22 mouse cellular contexts compared by ENCODE assay signal in the genomic region with DNA sequence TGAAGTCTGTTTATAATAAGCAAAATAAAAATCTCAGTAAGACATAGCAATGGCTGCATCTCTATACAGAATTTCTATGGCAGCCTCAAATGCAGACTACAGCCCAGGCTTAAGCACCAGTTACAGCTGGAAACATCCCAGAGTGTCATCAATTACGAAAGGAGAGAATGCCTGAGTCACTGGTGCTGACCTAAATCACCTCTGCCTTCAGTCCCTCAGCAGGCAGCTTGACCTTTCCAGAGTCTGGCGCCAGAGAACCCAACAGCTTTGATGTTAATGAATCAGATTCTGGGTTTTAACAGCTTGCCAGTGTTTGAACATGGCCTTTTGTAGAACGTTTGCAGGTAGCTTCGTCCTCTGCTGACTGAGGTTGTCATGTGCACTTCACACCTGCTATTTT.
DNase-seq lines count a peak whose midpoint lies in the region; ATAC-seq lines count a peak whose summit lies in the region.
"Had no signal": no experiment of that assay in that cellular context is flagged by ENCODE, and none has a peak within 500 bp of the region (broad histone marks: within the 10 kb centered on the region; RNA-seq: fewer than 3 reads in every experiment).

No protein-coding gene starts in this region.

- no peak overlapping the region for H3K4me2 ChIP-seq in neural tube, embryonic 15.5 days
- H3K4me2 ChIP-seq in intestine, embryonic 15.5 days (replicated peaks) = no peak overlapping the region
- H3K4me2 ChIP-seq: heart, embryonic 11.5 days; hindbrain, embryonic 14.5 days; lung, embryonic 14.5 days; neural tube, embryonic 12.5 days had no signal

- H3K4me1 ChIP-seq in neural tube, embryonic 15.5 days = no peaks in the 10 kb centered on the region
- no peaks in the 10 kb centered on the region for H3K4me1 ChIP-seq in intestine, embryonic 15.5 days (replicated peaks)

- H3K9ac ChIP-seq in neural tube, embryonic 15.5 days (replicated peaks) = no peak overlapping the region
- no peak overlapping the region for H3K9ac ChIP-seq in intestine, embryonic 15.5 days
- H3K9ac ChIP-seq: forebrain, postnatal 0 days; hindbrain, embryonic 14.5 days; lung, embryonic 14.5 days; neural tube, embryonic 12.5 days had no signal

- no peaks in the 10 kb centered on the region for H3K27me3 ChIP-seq in neural tube, embryonic 15.5 days (replicated peaks)
- no peaks in the 10 kb centered on the region for H3K27me3 ChIP-seq in intestine, embryonic 15.5 days (replicated peaks)
- H3K27me3 ChIP-seq: neural tube, embryonic 12.5 days had no signal

- H3K4me3 ChIP-seq in neural tube, embryonic 15.5 days (replicated peaks) = no peak overlapping the region
- H3K4me3 ChIP-seq in intestine, embryonic 15.5 days (replicated peaks) = no peak overlapping the region
- H3K4me3 ChIP-seq: neural tube, embryonic 12.5 days had no signal

- 10% methylated on average over 4 of the region's 4 CpGs for WGBS in neural tube, embryonic 15.5 days
- WGBS in intestine, embryonic 15.5 days = 28% methylated on average over 4 of the region's 4 CpGs

- no peak overlapping the region for H3K27ac ChIP-seq in neural tube, embryonic 15.5 days (replicated peaks)
- H3K27ac ChIP-seq in intestine, embryonic 15.5 days = no peak overlapping the region
- H3K27ac ChIP-seq: hindbrain, embryonic 14.5 days; macrophage; neural tube, embryonic 12.5 days had no signal

- H3K9me3 ChIP-seq in neural tube, embryonic 15.5 days (replicated peaks) = no peaks in the 10 kb centered on the region
- no peaks in the 10 kb centered on the region for H3K9me3 ChIP-seq in intestine, embryonic 15.5 days
- H3K9me3 ChIP-seq: G1E; neural tube, embryonic 12.5 days had no signal

- no peaks in the 10 kb centered on the region for H3K36me3 ChIP-seq in neural tube, embryonic 15.5 days
- no peaks in the 10 kb centered on the region for H3K36me3 ChIP-seq in intestine, embryonic 15.5 days
- H3K36me3 ChIP-seq: G1E; neural tube, embryonic 12.5 days had no signal

- DNase-seq in neural tube, embryonic 10.5 days (ENCODE audit: extremely low spot score, low spot score) = peak; percentile 29
- DNase-seq in adrenal gland, postnatal 10 days = peak; percentile 49
- peak; percentile 49 for DNase-seq in embryo, embryonic 11 days
- peak; percentile 8 for DNase-seq in yolk sac, embryonic 10.5 days (ENCODE audit: low spot score)
- no peak for DNase-seq in gastrocnemius, postnatal 25 days
- DNase-seq: cerebellum, adult 11-12 months; cerebellum, postnatal 36 days; forebrain, postnatal 0 days; heart, postnatal 14 days; kidney, adult 18-20 months; kidney, postnatal 4 days; liver; lung, embryonic 14.5 days; thymus, postnatal 25 days had no signal

- ATAC-seq in neural tube, embryonic 15.5 days (ENCODE audit: low FRiP score) = no peak
- no peak for ATAC-seq in intestine, embryonic 15.5 days
- ATAC-seq in inflammation-experienced regulatory T-cells, adult 6 months = no peak
- ATAC-seq: forebrain, postnatal 0 days had no signal
